Mouse (Mus musculus): Measurements from ENCODE around the gene Nat8f1.
"Not testable (repeated sequence)": the region's sequence is repeated elsewhere in the genome, so short reads cannot be mapped to it uniquely, and the experiment has no call there.

Nat8f1 gene

DNA sequence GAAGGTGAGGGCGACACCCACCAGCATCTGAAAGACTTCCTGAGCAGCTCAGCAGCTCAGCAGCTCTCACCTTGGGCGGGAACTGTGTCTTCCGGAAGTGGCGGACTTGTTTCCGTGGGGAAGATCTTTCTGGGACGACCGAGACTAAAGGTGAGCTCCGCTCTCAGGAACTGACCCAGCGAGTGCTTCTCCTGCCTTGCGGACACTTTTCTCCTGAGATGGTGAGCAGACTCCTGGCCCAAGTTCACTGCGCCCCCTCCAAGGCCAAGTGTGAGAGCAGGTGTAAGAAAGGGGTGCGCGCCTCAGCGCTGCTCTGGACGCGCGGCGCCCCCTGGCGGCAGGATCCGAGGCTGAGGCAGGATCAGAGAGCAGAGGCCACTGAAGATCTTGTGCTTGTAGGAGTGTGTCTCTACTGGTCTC is 10.8 kb downstream of the Nat8f1 start, which contains the start of gene Nat8f4:
Gene Nat8f4 (minus strand): TSS at position 243 of the 420 bp plus-strand sequence.
- DNase-seq: peak; percentile 81

GRCm38 (mm10) chr6:85902303-85902702 is 13.2 kb downstream of the Nat8f1 start:
- no peak for DNase-seq

DNA sequence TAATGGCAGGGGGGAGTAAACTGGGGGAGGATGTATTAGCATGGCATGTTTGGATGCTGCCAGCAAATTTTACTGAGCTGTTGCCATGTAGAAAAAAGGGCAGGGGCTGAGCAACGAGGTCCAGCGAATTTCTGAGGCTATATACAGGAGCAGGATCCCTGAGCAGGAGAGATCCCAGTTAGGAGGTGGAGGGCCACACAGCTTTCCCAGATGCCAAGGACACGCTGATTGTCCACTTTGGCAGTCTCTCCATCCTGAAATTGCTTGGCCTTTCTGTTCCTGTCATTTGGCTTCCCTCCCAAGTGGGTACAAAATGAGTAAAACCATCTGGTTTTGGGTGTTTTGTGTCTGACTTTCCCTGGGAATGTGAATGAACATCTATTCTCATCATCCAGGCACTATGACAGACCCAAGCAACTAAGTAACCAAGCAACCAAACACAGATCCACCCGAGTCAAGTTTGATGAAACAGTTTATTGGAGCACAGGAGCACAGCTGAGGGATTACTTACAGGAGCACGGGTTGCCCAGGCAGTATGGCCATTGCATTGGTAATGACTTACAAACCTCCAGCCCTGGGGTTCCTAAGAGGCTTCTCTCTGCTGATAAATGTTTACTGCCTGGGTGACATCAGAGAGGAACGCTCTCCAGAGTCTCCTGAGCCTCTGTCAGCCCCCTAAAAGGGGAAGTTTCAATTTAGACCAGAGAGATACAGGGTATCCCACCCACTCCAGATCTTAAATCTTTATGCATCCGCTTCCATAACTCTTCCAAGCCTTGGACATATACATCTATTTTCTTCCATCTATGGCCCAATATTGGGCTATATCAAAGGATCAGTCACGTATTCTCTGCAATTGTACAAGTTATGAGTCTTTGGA is 16.7 kb downstream of the Nat8f1 start:
- DNase-seq: not testable (repeated sequence)

DNA sequence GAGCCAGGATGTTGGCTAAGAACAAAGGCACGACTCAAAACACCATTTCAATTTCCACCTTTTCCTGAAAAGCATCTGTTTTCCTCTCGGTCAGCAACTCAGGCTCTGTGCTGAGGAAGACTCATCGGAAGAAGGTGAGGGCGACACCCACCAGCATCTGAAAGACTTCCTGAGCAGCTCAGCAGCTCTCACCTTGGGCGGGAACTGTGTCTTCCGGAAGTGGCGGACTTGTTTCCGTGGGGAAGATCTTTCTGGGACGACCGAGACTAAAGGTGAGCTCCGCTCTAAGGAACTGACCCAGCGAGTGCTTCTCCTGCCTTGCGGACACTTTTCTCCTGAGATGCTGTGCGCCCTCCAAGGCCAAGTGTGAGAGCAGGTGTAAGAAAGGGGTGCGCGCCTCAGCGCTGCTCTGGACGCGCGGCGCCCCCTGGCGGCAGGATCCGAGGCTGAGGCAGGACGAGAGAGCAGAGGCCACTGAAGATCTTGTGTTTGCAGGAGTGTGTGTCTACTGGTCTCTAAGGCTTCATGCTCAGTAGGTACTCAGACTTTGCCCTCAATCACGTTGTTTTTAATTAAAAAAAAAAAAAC is 20.3 kb downstream of the Nat8f1 start:
- peak; percentile 29 for DNase-seq

GRCm38 (mm10) chr6:85888961-85889360 is 26.5 kb downstream of the Nat8f1 start:
- no peak for DNase-seq

DNA sequence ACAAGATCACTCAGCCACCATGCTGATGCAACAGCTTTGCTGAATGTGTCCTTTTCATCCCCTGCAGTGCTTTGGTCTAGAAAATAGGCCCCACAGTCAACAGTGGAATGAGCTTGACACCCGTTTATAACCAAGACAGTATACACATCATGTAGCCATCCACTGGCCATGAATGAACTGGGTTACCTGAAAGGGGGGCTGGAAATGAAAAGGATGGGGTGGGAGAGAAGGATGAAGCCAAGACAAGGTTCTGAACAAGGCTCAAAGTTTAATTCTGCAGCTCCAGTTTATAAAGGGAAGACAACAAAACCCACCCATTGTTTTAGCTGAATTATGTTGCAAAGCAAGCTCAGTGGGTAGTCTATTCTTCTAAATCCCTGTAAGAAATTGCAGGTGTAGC is 31.2 kb downstream of the Nat8f1 start:
- DNase-seq: no peak

- DNase-seq: not testable (repeated sequence)
Observed at GRCm38 (mm10) chr6:85883246-85883645, 32.2 kb downstream of the Nat8f1 start.

DNA sequence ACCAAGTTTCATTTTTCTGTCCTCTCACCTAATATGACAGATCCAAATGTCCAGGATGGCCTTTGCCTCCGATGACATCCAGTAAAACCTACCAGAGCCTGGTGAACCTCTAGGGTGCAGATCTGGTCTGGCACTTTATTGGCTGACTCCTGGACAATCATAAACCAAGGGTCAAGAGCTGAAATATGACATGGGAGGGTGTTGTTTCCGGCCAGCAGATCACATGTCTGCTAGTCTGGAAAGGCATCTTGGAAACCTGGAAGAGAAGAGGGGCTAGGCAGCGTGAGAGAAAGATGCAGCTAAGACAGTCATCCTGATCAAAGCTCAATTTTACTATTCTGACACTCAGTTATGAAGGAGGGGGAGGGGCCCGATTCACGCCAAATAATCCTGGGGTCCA is 46.5 kb downstream of the Nat8f1 start, which contains the start of gene Nat8f2:
Gene Nat8f2 (minus strand): TSS at position 153 of the 400 bp plus-strand sequence.
- not testable (repeated sequence) for DNase-seq

DNA sequence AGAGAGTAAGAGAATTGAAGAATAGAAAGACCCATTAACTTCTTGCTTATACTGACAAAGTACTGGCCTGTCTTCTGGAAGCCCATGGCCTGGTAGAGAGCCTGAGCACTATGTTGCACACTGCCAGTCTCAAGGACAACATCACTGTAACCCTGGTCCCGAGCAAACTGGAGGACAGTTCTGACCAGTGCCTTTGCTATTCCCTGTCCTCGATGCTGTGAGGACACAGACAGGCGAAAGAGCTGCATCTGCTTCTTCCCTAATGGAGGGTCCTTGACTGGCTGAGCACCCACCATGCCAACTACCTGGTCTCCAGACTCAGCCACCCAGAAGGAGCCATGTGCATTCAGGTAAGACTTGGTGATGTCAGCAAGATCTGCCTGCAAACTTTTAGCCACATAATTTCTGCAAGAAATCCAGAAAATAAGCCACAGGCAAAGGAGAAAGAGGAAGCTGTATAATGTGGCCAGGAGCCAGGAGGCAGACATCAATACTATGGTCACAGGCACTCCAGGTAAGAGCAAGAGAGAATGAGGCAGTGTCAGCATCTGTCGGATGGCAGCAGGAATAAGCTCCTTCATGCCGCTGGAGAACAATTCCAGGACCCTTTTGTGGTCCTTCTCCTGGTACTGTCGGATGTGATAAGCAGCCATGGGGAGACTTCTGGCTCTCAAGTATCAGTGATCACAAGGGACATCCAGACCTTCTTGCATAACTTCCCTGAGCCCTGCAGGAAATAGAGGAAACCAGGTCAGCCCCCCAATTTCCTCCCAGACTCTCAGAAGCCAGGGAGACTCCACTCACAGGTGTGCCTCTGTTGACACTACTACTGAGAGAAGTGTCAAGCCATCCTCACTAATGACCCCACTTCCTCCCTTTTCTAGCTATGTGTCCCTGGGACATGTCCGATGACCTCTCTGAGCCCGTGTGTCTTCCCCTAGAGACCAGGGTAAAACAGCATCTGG is 47.5 kb downstream of the Nat8f1 start:
- DNase-seq: no peak

DNA sequence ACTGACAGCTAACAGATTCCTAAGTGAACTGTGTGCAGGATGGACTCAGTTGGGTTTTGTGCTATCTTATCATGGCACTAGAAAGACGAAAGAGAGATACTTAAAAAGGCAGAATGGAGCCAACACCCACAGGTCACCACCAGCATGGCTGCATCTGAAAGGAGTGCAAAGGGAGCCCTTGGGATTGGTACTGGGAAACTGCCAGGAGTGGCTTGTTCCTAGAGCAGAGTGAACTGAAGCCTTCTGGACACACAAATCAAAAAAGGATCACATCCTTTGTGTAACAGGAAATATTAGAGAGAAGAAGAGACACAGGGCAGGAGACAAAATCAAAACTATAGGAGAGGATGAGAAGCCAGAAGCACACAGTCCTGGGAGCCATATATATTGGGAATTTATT is 48.5 kb downstream of the Nat8f1 start:
- DNase-seq: not testable (repeated sequence)

- DNase-seq: not testable (repeated sequence)
Observed at GRCm38 (mm10) chr6:85866166-85866565, 49.3 kb downstream of the Nat8f1 start.

DNA sequence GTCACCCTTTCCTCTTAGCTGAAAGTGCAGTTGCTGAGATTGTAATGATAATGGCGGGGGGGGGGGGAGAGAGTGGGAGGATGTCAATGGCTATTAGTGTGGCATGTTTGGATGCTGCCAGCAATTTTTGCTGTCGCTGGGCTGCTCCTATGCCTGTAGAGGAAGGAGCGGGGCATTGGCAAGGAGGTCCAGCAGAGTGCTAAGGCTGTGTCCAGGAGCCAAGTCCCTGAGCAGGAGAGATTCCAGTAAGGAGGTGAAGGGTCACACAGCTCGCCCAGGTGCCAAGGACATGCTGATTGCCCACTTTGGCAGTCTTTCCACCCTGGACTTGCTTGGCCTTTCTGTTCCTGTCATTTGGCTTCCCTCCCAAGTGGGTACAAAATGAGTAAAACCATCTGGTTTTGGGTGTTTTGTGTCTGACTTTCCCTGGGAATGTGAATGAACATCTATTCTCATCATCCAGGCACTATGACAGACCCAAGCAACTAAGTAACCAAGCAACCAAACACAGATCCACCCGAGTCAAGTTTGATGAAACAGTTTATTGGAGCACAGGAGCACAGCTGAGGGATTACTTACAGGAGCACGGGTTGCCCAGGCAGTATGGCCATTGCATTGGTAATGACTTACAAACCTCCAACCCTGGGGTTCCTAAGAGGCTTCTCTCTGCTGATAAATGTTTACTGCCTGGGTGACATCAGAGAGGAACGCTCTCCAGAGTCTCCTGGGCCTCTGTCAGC is 50.4 kb downstream of the Nat8f1 start:
- peak; percentile 7 for DNase-seq

GRCm38 (mm10) chr6:85863840-85864239 is 51.6 kb downstream of the Nat8f1 start:
- no peak for DNase-seq

- no peak for DNase-seq
Observed at GRCm38 (mm10) chr6:85863136-85863535, 52.4 kb downstream of the Nat8f1 start.

GRCm38 (mm10) chr6:85862565-85862964 is 52.9 kb downstream of the Nat8f1 start:
- DNase-seq: no peak

DNA sequence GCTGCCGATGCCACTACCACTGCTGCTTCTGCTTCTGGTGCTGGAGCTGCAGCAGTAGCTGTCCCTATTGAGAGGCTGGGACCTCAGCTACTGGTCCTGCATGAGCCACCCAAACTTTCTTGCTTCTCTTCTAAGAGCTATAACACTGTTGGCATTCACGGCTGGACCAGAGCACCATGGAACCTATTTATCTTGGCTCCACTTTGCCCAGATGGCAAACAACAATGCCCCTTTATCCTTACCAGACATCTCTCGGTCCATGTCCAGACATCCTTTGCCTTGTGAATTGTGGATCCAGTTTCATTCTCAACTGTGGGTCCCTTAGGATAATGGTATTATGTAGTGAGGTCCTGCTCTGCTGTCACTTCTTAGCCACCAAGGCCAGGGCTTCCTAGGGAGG is 54.2 kb downstream of the Nat8f1 start:
- no peak for DNase-seq
